In the genomic region with DNA sequence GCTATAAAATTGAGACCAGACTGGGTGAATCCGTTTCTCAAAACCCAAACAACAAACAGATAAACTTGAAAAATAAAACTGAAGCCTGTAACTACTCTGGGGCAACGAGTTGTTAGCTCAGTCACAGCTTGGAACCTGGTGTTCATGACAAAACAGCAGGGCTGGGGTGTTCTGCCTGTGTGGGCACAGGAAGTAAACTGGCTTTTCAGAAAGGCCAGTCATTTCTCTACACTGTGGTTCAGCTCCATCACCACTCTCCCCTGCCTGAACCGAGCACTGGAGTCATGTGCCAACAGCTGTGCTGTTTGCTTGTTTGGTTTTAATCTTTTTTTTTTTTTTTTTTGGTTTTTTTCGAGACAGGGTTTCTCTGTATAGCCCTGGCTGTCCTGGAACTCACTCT, we compare ENCODE assay signal across 29 mouse cellular contexts. TPM values are rescaled to one million over a fixed set of nuclear protein-coding genes. Genes with fewer than 3 reads are reported as not detected.
DNase-seq lines count a peak whose midpoint lies in the region; TF ChIP-seq lines count a peak whose summit lies in the region.
"Had no signal": no experiment of that assay in that cellular context is flagged by ENCODE, and none has a peak within 500 bp of the region (broad histone marks: within the 10 kb centered on the region; RNA-seq: fewer than 3 reads in every experiment).

No protein-coding gene starts in this region.

- DNase-seq in layer of hippocampus, adult 2 months (ENCODE audit: low spot score in 2 of 2), result no peak
- no peak for DNase-seq in layer of hippocampus, postnatal 36 days
- peak; percentile 82 for DNase-seq in CD4-positive helper T cell, adult 2 months (ENCODE audit: low read depth, low spot score)
- peak; percentile 79 for DNase-seq in T-cell, adult 2 months (ENCODE audit: low spot score)
- peak; percentile 67 for DNase-seq in naive thymus-derived CD4-positive, alpha-beta T cell, adult 2 months (ENCODE audit: low read depth)
- DNase-seq in adrenal gland, adult 2 months, result no peak
- DNase-seq in retina, embryonic 14.5 days (ENCODE audit: low spot score), result no peak
- no peak for DNase-seq in adrenal gland, adult 8-10 months
- DNase-seq: cerebellum, adult 18-20 months; cerebellum, postnatal 14 days; gastrocnemius, adult 2 months; heart, postnatal 14 days; kidney, adult 2 months; kidney, postnatal 10 days; lung, adult 2 months; lung, postnatal 14 days; retina, postnatal 1 day; right cerebral cortex, postnatal 25 days; thymus, adult 2 months; thymus, postnatal 4 days had no signal

- H3K4me3 ChIP-seq in layer of hippocampus, adult 2 months, result no peak overlapping the region
- H3K4me3 ChIP-seq: forebrain, embryonic 10.5 days; gastrocnemius, adult 2 months; heart, embryonic 12.5 days; hindbrain, embryonic 12.5 days; limb, embryonic 12.5 days; liver, embryonic 12.5 days; midbrain, embryonic 15.5 days; myocyte; neural tube, embryonic 15.5 days had no signal

- TF ChIP-seq CTCF in layer of hippocampus, adult 2 months (conservative IDR thresholded peaks at IDR 0.05), result no peak

- H3K27ac ChIP-seq in layer of hippocampus, adult 2 months, result peak overlapping the region; percentile 67; the same call in 1 of the 2 replicates
- H3K27ac ChIP-seq: forebrain, embryonic 10.5 days; gastrocnemius, adult 2 months; hindbrain, embryonic 12.5 days; limb, embryonic 12.5 days; liver, embryonic 12.5 days; midbrain, embryonic 15.5 days; neural tube, embryonic 15.5 days; stomach, postnatal 0 days had no signal

RNA-seq across cellular contexts. Expression of a gene that starts 24.9 kb away (rescaled TPM):
- 10 to 100 TPM in 1 of 2 experiments, 1 to 10 TPM in 1; 9.1 to 17.4 TPM for total RNA-seq in layer of hippocampus, adult 2 months (2021)
- total RNA-seq in layer of hippocampus, postnatal 36 days (2021), result 10 to 100 TPM; 16.4 to 18.5 TPM
- 10 to 100 TPM; 34.4 to 53.0 TPM for total RNA-seq in adrenal gland, adult 2 months (2021)
- polyA plus RNA-seq in adrenal gland, adult 2 months (2012; rRNA removed), result 94.5 and 128 TPM in 2 replicates
- 10 to 100 TPM; 30.7 to 44.2 (median 36.5) TPM for total RNA-seq in adrenal gland, adult 8-10 months (2022)

RNA-seq across cellular contexts. Expression of a gene that starts 38.7 kb away (rescaled TPM):
- 1 to 10 TPM; 6.7 to 7.9 TPM for total RNA-seq in layer of hippocampus, adult 2 months (2021)
- 1 to 10 TPM; 7.7 to 9.7 TPM for total RNA-seq in layer of hippocampus, postnatal 36 days (2021)
- 10 to 100 TPM in 1 of 2 experiments, 1 to 10 TPM in 1; 6.4 to 17.1 TPM for total RNA-seq in adrenal gland, adult 2 months (2021)
- 0.10 and 0.33 TPM in 2 replicates for polyA plus RNA-seq in adrenal gland, adult 2 months (2012; rRNA removed)
- 1 to 10 TPM; 4.5 to 9.5 (median 7.9) TPM for total RNA-seq in adrenal gland, adult 8-10 months (2022)

Comparison
In these comparisons a context has a peak if more than half of its experiments do, and no peak if none do; other contexts are left out.
1. DNase-seq: peak in CD4-positive helper T cell, adult 2 months (single experiment), T-cell, adult 2 months (single experiment) and naive thymus-derived CD4-positive, alpha-beta T cell, adult 2 months (single experiment); none in layer of hippocampus, adult 2 months (0 of 2), layer of hippocampus, postnatal 36 days (0 of 2), adrenal gland, adult 2 months (single experiment), retina, embryonic 14.5 days (single experiment) and adrenal gland, adult 8-10 months (single experiment).